Mouse (Mus musculus): ENCODE results near the gene Pcare.

Gene Pcare

GRCm38 (mm10) chr17:71730655-71731054, 22.0 kb downstream of the Pcare start:
- no peak for DNase-seq (ENCODE audit: low spot score in 2 of 2)

- no peak for DNase-seq (ENCODE audit: low spot score in 2 of 2)
Observed at GRCm38 (mm10) chr17:71721019-71721418, 31.7 kb downstream of the Pcare start.

- DNase-seq (ENCODE audit: low spot score in 2 of 2) = no peak
Observed at GRCm38 (mm10) chr17:71720434-71720833, 32.3 kb downstream of the Pcare start.

GRCm38 (mm10) chr17:71717881-71718625, 34.6 kb downstream of the Pcare start:
- DNase-seq (ENCODE audit: low spot score in 2 of 2) = no peak

GRCm38 (mm10) chr17:71715034-71715433, 37.7 kb downstream of the Pcare start:
- no peak for DNase-seq (ENCODE audit: low spot score in 2 of 2)

- no peak for DNase-seq (ENCODE audit: low spot score in 2 of 2)
Observed at GRCm38 (mm10) chr17:71712279-71712678, 40.4 kb downstream of the Pcare start.

- no peak for DNase-seq (ENCODE audit: low spot score in 2 of 2)
Observed at GRCm38 (mm10) chr17:71707715-71708114, 45.0 kb downstream of the Pcare start.

- DNase-seq (ENCODE audit: low spot score in 2 of 2) = no peak
Observed at GRCm38 (mm10) chr17:71705550-71706480, 46.9 kb downstream of the Pcare start.

- no peak for DNase-seq (ENCODE audit: low spot score in 2 of 2)
Observed at GRCm38 (mm10) chr17:71705113-71705512, 47.6 kb downstream of the Pcare start.

- no peak for DNase-seq (ENCODE audit: low spot score in 2 of 2)
Observed at GRCm38 (mm10) chr17:71698619-71698956, 54.1 kb downstream of the Pcare start.

GRCm38 (mm10) chr17:71697896-71698618, 54.6 kb downstream of the Pcare start:
- DNase-seq (ENCODE audit: low spot score in 2 of 2) = no peak

- DNase-seq (ENCODE audit: low spot score in 2 of 2) = no peak
Observed at GRCm38 (mm10) chr17:71696396-71696795, 56.3 kb downstream of the Pcare start.

GRCm38 (mm10) chr17:71695716-71696315, 56.9 kb downstream of the Pcare start:
- DNase-seq (ENCODE audit: low spot score in 2 of 2) = no peak

GRCm38 (mm10) chr17:71695151-71695550, 57.5 kb downstream of the Pcare start:
- DNase-seq (ENCODE audit: low spot score in 2 of 2) = no peak

- DNase-seq (ENCODE audit: low spot score in 2 of 2) = no peak
Observed at GRCm38 (mm10) chr17:71693780-71694179, 58.9 kb downstream of the Pcare start.

All from frontal cortex, postnatal 25 days (tissue).